Mouse (Mus musculus) right cerebral cortex, postnatal 10 days (tissue): ENCODE results near the gene Riox1.
A peak's percentile ranks its signal among the peaks of the same experiment; 100 is the strongest.

Experiments used
- DNase-seq, 2 experiments: peaks; one replicate each; pipeline ENCODE4 v3.0.0; 2021; ENCODE audit warnings: low spot score in 2 of 2

Riox1 gene

GRCm38 (mm10) chr12:83949776-83950492 lies 474 bp upstream of the Riox1 start:
- no peak for DNase-seq

- peak; percentile 78 for DNase-seq
These were observed 663 bp downstream of the Riox1 start for GRCm38 (mm10) chr12:83950840-83951701.

DNA sequence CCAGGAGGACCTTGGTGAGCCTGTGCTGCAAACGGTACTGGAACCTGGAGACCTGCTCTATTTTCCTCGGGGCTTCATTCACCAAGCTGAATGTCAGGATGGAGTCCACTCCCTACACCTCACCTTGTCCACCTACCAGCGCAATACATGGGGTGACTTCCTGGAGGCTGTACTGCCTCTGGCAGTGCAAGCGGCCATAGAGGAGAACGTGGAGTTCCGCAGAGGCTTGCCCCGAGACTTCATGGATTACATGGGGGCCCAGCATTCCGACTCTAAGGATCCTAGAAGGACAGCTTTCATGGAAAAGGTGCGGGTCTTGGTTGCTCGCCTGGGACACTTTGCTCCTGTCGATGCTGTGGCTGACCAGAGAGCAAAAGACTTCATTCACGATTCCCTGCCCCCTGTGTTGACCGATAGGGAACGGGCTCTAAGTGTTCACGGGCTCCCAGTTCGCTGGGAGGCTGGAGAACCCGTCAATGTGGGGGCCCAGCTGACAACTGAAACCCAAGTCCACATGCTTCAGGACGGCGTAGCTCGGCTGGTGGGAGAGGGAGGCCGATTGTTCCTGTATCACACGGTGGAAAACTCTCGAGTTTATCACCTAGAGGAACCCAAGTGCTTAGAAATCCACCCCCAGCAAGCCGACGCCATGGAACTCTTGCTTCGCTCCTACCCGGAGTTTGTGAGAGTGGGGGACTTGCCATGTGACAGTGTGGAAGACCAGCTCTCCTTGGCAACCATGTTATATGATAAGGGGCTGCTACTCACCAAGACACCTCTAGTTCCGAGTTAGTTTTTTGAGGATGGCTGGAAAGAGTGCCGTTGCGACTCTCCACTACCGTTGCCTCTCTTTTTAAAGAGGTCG lies 1.5 kb downstream of the Riox1 start:
- DNase-seq = no peak

- DNase-seq = no peak
These were observed 7.9 kb downstream of the Riox1 start for GRCm38 (mm10) chr12:83958278-83958677.

DNA sequence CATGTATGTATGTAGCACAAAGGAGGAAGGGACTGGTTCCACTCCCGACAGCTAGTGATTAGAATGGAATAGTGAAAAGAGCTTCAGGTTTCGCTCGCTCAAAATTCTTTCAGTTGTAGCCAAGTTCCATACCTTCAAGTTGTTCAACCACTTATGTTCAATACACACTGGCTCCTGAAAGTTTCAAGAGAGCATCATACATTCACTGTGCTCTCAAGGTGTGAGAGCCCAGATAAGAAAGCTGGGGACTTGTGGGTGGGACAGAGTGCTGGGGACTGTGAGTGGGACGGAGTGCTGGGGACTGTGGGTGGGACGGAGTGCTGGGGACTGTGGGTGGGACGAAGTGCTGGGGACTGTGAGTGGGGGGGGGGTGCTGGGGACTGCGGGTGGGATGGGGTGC lies 14.8 kb downstream of the Riox1 start:
- DNase-seq = no peak

DNA sequence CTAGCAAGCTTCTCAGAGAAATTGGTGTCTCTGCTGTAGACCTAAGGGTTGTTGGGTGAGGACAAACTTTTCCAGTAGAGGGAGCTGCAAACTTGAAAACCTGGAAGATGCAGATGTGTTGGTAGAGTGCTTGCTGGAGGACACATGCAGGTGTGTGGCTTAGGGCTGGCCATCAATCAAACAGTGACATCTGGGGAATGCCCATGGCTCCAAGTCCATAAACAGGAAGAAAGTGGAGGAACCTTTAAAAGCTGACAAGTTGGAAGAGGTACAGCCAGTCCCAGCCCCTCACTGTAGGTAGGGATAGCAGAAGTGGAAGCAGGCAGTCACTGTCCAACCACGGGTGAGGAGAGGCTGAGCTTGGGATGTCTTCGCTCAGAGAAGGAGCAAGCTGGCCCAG lies 21.7 kb downstream of the Riox1 start:
- peak in 1 of 2 experiments; percentile 42 for DNase-seq

DNA sequence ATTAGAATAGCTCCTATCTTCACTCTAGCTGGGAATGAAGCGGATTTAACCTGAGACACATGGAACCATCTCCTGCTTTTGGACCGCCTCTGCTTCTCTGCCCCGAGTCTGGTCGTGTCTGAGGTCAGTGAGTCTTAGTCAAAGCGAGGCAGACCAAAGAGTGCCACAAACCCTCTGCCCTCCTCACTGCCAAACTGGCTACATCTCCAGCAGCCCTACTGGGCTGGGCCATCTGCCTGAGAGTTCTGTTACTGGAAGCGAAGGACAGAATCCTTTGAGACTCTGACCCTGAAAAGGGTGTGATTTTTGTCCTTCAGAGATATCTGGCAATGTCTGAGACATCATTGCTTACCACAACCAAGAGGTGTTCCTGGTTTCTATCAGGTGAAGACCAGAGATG lies 28.5 kb downstream of the Riox1 start:
- DNase-seq = no peak

DNA sequence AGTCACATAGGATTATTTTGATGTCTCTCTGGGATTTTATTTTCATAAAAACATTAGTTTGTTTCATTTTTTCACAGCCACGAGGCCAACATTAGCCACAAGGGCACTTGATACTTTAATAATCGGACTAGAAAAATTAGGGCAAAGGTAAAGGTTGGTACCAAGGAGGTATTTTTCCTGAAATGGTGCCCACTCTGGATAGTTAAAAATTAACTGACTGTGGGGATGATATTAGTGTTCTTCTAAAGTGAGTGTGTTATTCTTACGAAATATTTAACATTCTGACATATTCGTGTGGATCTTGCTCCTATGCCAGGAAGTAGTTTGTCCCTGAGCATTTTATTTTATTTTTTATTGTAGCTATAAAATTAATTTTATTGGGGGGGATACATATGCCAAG lies 31.2 kb downstream of the Riox1 start:
- no peak for DNase-seq

- no peak for DNase-seq
These were observed 34.3 kb downstream of the Riox1 start, which contains the start of gene Heatr4 for GRCm38 (mm10) chr12:83984752-83985151. Heatr4 (minus strand) TSS chr12:83984852.

GRCm38 (mm10) chr12:83987242-83987582 lies 36.8 kb downstream of the Riox1 start:
- DNase-seq = no peak

- peak; percentile 84 to 89 for DNase-seq
These were observed 37.4 kb downstream of the Riox1 start, which contains the start of gene Acot2 for GRCm38 (mm10) chr12:83987583-83988441. Acot2 (plus strand) TSS chr12:83987861.

- no peak for DNase-seq
These were observed 38.1 kb downstream of the Riox1 start for GRCm38 (mm10) chr12:83988483-83988882.

DNA sequence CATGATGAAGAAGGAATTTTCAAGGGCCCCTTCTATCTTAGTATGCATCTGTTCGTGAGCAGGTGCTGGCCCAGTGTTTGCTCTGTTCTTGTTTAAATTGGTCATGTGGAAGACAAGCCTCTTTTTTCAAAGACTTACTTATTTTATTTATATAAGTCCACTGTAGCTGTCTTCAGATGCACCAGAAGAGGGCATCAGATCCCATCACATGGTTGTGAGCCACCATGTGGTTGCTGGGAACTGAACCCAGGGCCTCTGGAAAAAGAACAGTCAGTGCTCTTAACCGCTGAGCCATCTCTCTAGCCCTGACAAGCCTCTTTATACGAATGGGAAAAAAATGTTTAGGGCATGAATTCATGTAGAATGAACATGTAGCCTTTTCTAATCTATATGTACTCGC lies 39.0 kb downstream of the Riox1 start:
- DNase-seq = no peak

- DNase-seq = no peak
These were observed 46.8 kb downstream of the Riox1 start for GRCm38 (mm10) chr12:83997221-83997620.

DNA sequence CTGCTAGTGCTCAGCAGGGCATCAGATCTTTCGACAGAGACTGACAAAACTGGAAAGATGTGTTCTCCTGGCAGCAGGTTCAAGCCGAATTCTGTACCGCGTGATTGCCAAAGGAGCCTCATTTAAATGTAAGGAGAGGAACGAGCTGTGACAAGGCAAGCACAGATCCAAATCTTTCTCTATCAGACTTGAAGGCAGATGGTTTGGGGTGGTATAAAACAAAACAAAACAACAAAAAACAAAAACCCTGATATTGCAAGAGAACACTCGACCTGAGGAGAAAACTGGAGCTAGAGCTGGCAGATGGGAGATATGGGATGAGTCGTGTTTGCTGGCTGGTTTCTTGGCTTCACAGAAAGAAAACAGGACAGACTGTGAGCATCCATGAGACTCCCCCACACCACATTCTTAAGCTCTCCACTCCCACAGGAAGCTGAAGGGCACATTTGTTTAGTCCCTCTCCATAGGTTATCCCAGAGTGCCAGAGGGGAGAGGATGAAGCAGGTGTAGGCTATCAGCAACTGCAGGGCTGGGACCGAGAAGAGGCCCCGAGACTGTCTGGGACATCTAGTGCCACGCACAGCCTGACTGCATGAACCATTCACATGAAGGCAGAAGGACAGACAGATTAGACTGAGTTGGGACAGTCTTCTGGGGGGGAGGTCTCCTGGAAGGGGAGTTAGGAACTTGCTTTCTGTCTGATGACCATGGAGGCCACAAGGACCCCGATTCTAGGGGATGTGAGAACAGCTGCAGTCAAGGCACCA lies 48.1 kb downstream of the Riox1 start:
- no peak for DNase-seq

DNA sequence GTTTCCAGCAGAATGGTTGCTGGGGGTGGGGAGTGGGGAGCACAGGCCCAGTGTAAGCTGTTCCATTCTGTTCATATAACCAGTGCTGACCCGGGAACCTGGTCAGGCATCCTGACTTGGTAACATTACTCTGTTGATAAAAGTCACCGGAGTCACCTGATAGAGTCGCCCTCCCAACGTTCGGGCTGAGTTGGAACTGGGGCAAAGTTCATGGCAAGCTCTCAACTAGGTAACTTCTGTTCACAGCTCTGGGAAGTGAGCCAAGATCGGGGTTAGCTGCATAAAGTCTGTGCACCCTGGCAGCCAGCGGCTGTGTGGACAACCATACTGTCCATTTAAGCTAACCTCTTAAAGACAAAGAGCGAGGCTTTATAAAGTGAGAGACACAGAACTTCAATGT lies 48.8 kb downstream of the Riox1 start:
- DNase-seq = peak in 1 of 2 experiments; percentile 37

DNA sequence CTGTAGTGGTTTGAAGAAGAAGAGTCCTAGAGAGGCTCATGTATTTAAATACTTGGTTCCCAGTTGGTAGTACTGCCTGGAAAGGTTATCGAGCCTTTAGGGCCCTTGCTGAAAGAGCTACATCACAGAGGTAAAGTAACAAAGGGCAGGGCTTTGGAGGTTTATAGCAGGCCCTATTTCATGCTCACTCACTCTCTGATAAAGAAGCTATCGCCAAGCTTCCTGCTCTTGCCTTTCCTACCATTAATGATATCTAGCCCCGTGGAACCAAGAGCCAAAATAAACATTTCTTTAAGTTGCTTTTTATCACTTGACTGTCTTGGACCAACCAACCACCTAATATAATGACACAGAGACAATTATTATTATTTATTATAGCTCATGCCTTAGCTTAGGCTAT lies 50.0 kb downstream of the Riox1 start:
- DNase-seq = no peak
